Mouse (Mus musculus) adrenal gland, adult 18-20 months (tissue): ENCODE data around the gene Fbxl17. TPM values are rescaled to one million over a fixed set of nuclear protein-coding genes. Genes with fewer than 3 reads are reported as not detected.

ENCODE experiments used
- DNase-seq, 2 experiments: peaks; one replicate each; pipeline ENCODE4 v3.0.0; 2021 to 2022; ENCODE audit warnings: low spot score in 2 of 2
- total RNA-seq, 2 experiments: library from RNA; stranded (reverse); gene quantifications; 1 replicate in 1 of 2; 2 replicates in 1 of 2; pipeline ENCODE4 v1.2.3; 2021

Gene Fbxl17
- total RNA-seq, 2 experiments from 2014 or later: 30.0 to 31.2 TPM

- no peak for DNase-seq
These were observed 37.3 kb downstream of the Fbxl17 start for GRCm38 (mm10) chr17:63462512-63462911.

- DNase-seq: no peak
These were observed 39.9 kb downstream of the Fbxl17 start for GRCm38 (mm10) chr17:63459712-63460495.

DNA sequence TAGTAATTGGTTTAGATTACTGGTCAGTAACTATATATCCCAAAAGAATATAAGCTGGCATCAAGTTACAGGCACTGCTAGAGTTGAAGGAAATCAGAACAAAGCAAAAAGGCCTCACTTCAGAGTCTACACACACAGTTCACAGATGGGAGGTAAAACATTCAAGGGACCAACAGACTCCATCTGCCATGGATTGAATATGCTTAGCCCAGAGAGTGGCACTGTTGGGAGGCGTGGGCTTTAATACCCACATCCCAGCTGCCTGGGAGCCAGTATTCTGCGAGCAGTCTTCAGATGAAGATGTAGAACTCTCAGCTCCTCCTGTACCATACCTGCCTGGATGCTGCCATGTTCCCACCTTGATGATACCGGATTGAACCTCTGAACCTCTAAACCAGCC lies 41.8 kb downstream of the Fbxl17 start:
- DNase-seq: no peak

DNA sequence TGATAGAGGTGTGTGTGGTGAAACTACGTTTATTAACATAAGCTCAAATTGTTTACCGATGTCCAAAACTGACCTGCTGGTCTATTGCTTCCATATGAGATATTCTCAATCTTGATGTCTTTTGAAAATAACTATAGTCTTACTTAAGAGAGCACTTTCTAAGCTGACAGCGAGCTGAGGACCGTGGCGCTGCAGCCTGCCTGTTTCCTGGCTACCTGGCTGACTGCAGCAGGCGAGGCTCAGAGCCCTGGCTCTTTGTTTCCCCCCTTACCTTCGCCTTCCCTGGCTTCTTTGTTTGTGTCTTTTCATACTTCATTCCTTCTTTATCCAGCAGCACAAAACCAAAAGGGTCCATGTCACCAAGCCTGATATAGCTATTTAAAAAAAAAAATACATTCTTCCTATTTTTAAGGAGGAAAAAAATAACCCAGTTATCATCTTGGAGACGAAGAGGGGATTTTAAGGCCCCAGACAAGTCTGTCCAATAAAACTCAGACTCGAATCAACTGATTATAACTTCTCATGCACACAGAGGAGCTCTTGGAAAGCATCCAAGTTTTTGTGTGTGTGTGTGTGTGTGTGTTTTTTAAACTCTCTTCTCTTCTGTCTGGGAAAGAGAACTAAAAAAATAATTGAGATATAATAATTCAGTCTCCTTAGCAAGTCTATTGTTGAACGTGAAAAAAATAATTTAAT lies 48.4 kb downstream of the Fbxl17 start:
- DNase-seq: no peak

GRCm38 (mm10) chr17:63447691-63448090 lies 52.1 kb downstream of the Fbxl17 start:
- no peak for DNase-seq

DNA sequence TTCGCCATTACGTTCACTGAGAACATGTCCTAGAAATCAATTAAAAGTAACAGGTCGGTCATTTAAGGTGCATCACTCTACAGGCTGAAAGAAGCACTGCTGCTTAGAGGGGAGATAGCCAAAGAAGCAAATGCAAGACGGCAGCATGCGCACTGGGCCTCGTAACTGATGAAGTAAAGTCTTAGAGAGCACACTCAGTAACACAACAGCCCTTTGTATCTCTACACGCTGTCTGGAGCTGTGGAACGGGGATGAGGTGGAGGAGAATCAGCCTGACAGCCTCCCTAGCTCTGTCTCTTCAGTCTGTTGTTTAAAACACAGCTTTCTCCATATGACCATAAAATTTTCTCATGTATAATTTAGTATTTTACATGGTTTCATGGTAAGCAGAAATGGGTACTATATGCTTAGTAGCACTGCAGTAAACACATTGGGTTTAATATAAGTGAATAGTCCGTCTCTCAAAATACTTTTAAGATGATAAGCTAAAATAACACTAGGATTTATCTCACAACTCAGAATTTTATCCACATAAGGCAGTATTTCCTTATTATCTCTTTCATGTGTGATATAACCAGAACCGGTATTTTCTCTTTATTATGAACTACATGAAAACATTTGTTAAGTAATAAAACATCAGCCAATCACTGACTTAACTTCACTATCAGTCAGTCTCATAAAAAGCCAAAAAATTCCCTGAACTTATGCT lies 52.7 kb downstream of the Fbxl17 start:
- no peak for DNase-seq

GRCm38 (mm10) chr17:63445212-63445611 lies 54.6 kb downstream of the Fbxl17 start:
- DNase-seq: no peak

GRCm38 (mm10) chr17:63437424-63437823 lies 62.4 kb downstream of the Fbxl17 start:
- DNase-seq: no peak

DNA sequence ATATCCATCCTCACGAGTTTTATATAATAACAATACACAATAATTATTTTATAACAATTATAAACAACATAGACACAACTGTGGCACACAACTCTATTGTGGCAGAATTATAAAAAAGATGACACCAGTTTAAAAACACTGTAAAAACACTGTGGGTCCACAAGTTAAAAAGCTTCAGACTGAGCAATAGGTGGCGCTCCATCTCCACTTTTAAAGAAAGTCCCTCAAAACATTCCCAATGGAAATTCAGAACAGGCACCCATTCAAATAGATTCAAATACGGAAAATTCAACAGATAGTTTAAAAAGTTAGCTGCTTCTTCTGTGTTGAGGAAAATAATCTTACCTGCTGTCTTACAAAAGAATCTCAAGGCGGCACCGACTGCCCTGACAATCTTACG lies 65.7 kb downstream of the Fbxl17 start:
- DNase-seq: no peak

- DNase-seq: no peak
These were observed 68.2 kb downstream of the Fbxl17 start for GRCm38 (mm10) chr17:63431650-63432049.

- no peak for DNase-seq
These were observed 69.3 kb downstream of the Fbxl17 start for GRCm38 (mm10) chr17:63430395-63431075.

GRCm38 (mm10) chr17:63423851-63424250 lies 76.0 kb downstream of the Fbxl17 start:
- DNase-seq: no peak

GRCm38 (mm10) chr17:63422685-63423084 lies 77.1 kb downstream of the Fbxl17 start:
- no peak for DNase-seq

- no peak for DNase-seq
These were observed 78.0 kb downstream of the Fbxl17 start for GRCm38 (mm10) chr17:63421864-63422263.

GRCm38 (mm10) chr17:63419503-63419902 lies 80.3 kb downstream of the Fbxl17 start:
- DNase-seq: no peak

DNA sequence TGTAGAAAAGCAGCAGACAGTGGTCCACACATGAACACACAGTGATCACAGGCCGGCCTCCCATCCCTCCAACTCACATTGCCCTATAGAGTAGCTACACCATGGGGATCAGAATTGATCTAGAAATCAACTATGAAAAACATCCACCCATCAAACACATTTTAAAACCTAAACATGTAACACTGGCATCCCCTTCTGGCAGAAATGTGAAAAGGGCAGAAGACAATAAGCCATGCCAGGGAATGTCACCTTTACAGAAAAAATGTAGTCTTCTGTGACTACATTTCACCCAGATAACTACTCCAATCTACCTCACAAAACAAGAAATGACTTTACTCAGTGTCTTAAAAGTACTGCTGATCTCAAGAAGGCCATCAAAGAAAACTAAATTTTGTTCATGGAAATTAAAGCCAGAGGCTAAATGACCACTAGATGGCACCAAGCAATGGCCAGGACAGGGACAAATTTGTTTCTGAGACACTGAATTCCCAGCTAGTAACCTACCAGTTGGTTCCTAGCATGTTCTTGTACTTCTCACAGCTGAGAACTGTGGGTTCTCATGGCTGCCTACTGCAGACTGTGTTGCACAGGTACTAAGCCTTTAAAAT lies 85.7 kb downstream of the Fbxl17 start:
- DNase-seq: no peak

- no peak for DNase-seq
These were observed 88.3 kb downstream of the Fbxl17 start for GRCm38 (mm10) chr17:63411564-63411963.

GRCm38 (mm10) chr17:63410101-63410500 lies 89.7 kb downstream of the Fbxl17 start:
- no peak for DNase-seq

DNA sequence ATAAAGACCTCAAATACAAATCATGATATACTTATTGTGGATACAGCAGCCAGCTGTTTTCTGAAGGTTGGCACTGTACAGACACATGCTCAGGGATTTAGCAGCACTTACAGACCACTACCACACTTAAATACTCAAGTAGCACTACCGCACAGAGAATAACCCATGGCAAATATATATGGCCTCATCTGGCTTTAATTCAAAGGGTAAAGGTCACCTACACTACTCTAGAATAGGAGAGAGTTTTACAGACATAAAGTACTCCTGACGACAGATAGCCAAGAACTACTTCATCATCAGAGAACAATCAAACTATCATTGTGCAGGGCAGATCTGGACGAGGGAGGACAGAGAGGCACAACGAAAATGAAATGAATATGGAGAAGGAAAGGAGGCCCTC lies 93.9 kb downstream of the Fbxl17 start:
- DNase-seq: no peak

DNA sequence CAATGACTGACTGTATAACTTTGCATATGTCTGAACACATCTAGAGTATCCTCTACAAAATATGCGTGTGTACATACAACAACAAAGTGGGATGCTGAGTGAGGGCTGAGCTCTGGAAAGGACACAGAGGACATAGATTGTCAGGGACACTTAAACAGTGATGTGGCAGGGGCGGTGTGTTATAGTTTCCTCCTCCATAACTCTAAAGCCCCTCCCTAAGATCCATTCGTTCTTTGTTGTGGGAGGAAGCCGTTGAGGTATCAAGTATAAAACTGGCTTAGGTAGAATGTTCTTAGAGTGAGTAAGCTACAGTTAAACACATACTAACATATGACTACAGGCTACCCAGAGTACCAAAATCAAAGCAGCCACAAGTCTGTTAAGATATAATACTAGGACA lies 94.3 kb downstream of the Fbxl17 start:
- DNase-seq: no peak

GRCm38 (mm10) chr17:63404968-63405367 lies 94.8 kb downstream of the Fbxl17 start:
- peak in 1 of 2 experiments; percentile 40 for DNase-seq
